Comparison of ENCODE assay signal across 8 mouse cellular contexts in genomic region chr8:104394801-104395702, GRCm38 (mm10). TPM values are rescaled to one million over a fixed set of nuclear protein-coding genes. Genes with fewer than 3 reads are reported as not detected.
DNase-seq lines count a peak whose midpoint lies in the region; ATAC-seq and TF ChIP-seq lines count a peak whose summit lies in the region.

No protein-coding gene starts in this region.

- no peaks in the 10 kb centered on the region for H3K36me3 ChIP-seq in heart, embryonic 10.5 days
- H3K36me3 ChIP-seq in liver, embryonic 14.5 days (replicated peaks; ENCODE audit: control insufficient read depth, insufficient read depth, low read depth), result no peaks in the 10 kb centered on the region

- no peaks in the 10 kb centered on the region for H3K9me3 ChIP-seq in heart, embryonic 10.5 days
- no peaks in the 10 kb centered on the region for H3K9me3 ChIP-seq in liver, embryonic 14.5 days (ENCODE audit: control insufficient read depth, low read length)

- peak overlapping the region; percentile 88 for H3K27ac ChIP-seq in heart, embryonic 10.5 days
- no peak overlapping the region for H3K27ac ChIP-seq in liver, embryonic 14.5 days

- peaks cover 25% of the 10 kb centered on the region for H3K4me1 ChIP-seq in heart, embryonic 10.5 days
- 0 out of 4 replicates have a peak, but pooled peaks cover 0 to 3% of the 10 kb centered on the region in 2 experiments for H3K4me1 ChIP-seq in liver, embryonic 14.5 days (replicated peaks; ENCODE audit: control insufficient read depth in 2 of 2, insufficient read depth in 2 of 2, low read length in 1 of 2)

- no peak for TF ChIP-seq CTCF in liver, embryonic 14.5 days (IDR thresholded peaks at IDR 0.05; ENCODE audit: low read depth)

- peak overlapping the region; percentile 86 for H3K4me2 ChIP-seq in liver, embryonic 14.5 days (ENCODE audit: low read depth)

- no peaks in the 10 kb centered on the region for H3K27me3 ChIP-seq in heart, embryonic 10.5 days (ENCODE audit: insufficient read depth, poor library complexity, severe bottlenecking)
- H3K27me3 ChIP-seq in liver, embryonic 14.5 days (ENCODE audit: control insufficient read depth, insufficient read depth, low read length), result peaks cover 19% of the 10 kb centered on the region

- peak overlapping the region; percentile 33 for H3K9ac ChIP-seq in liver, embryonic 14.5 days (replicated peaks)

- H3K4me3 ChIP-seq in heart, embryonic 10.5 days, result peak overlapping the region; percentile 75
- H3K4me3 ChIP-seq in liver, embryonic 14.5 days (ENCODE audit: insufficient read depth in 1 of 2, low read depth in 2 of 2, low read length in 2 of 2), result peak overlapping the region; percentile 35 to 67

- TF ChIP-seq EP300 in liver, embryonic 14.5 days (IDR thresholded peaks at IDR 0.05; ENCODE audit: low read depth), result no peak

- under 1% methylated on average over 82 of the region's 82 CpGs for WGBS in heart, embryonic 10.5 days
- 1% methylated on average over 76 of the region's 82 CpGs for WGBS in liver, embryonic 14.5 days (ENCODE audit: insufficient replicate concordance)

- ATAC-seq in liver, embryonic 14.5 days (ENCODE audit: insufficient read depth), result peak; percentile 66

- DNase-seq in urinary bladder, adult 2 months (ENCODE audit: low spot score), result peak; percentile 69
- no peak for DNase-seq in urinary bladder, postnatal 10 days (ENCODE audit: low spot score)
- DNase-seq in cerebellum, postnatal 25 days, result peak; percentile 76
- DNase-seq in heart, embryonic 10.5 days (ENCODE audit: low spot score), result no peak
- peak; percentile 52 to 55 for DNase-seq in kidney, adult 8-10 months
- DNase-seq in liver, embryonic 14.5 days (ENCODE audit: low read depth in 3 of 3, low spot score in 3 of 3), result no peak
- DNase-seq in naive thymus-derived CD4-positive, alpha-beta T cell, adult 2 months (ENCODE audit: low read depth), result peak; percentile 61
- peak; percentile 62 for DNase-seq in testis, postnatal 14 days (ENCODE audit: low spot score)

RNA-seq across cellular contexts. Expression of gene Cmtm4, which starts 0.6 kb away (rescaled TPM):
- polyA plus RNA-seq in urinary bladder, adult 2 months (2012; rRNA removed), result 31.4 and 32.1 TPM in 2 replicates
- 1.1 and 1.7 TPM in 2 replicates for polyA plus RNA-seq in heart, embryonic 10.5 days (2016; fragmentation: Nextera tagmentation; extraction: Ambion mirVana)
- 1.7 TPM in 2 replicates for polyA plus RNA-seq in liver, embryonic 14.5 days (2012; rRNA removed)
- 0.44 and 0.54 TPM in 2 replicates for polyA plus RNA-seq in liver, embryonic 14.5 days (2014; fragmentation: Nextera tagmentation; extraction: Ambion mirVana)

RNA-seq across cellular contexts. Expression of gene Dync1li2, which starts 47.8 kb away (rescaled TPM):
- polyA plus RNA-seq in urinary bladder, adult 2 months (2012; rRNA removed), result 79.6 and 85.8 TPM in 2 replicates
- polyA plus RNA-seq in heart, embryonic 10.5 days (2016; fragmentation: Nextera tagmentation; extraction: Ambion mirVana), result 50.8 and 58.6 TPM in 2 replicates
- polyA plus RNA-seq in liver, embryonic 14.5 days (2012; rRNA removed), result 5.8 and 9.4 TPM in 2 replicates
- 8.2 and 9.8 TPM in 2 replicates for polyA plus RNA-seq in liver, embryonic 14.5 days (2014; fragmentation: Nextera tagmentation; extraction: Ambion mirVana)

RNA-seq across cellular contexts. Expression of gene Cmtm3, which starts 55.8 kb away (rescaled TPM):
- polyA plus RNA-seq in urinary bladder, adult 2 months (2012; rRNA removed), result 72.8 and 74.9 TPM in 2 replicates
- polyA plus RNA-seq in heart, embryonic 10.5 days (2016; fragmentation: Nextera tagmentation; extraction: Ambion mirVana), result 86.9 and 103 TPM in 2 replicates
- 14.0 and 14.3 TPM in 2 replicates for polyA plus RNA-seq in liver, embryonic 14.5 days (2012; rRNA removed)
- 14.1 and 14.6 TPM in 2 replicates for polyA plus RNA-seq in liver, embryonic 14.5 days (2014; fragmentation: Nextera tagmentation; extraction: Ambion mirVana)

Comparison
In these comparisons a context has a peak if more than half of its experiments do, and no peak if none do; other contexts are left out.
1. DNase-seq: peak in urinary bladder, adult 2 months (single experiment), cerebellum, postnatal 25 days (2 of 2), kidney, adult 8-10 months (2 of 2), naive thymus-derived CD4-positive, alpha-beta T cell, adult 2 months (single experiment) and testis, postnatal 14 days (single experiment); none in urinary bladder, postnatal 10 days (single experiment), heart, embryonic 10.5 days (single experiment) and liver, embryonic 14.5 days (0 of 3).
2. RNA of gene Cmtm4, which starts 0.6 kb away (polyA plus RNA-seq): 31.4 to 32.1 TPM in urinary bladder, adult 2 months; 0.44 to 1.7 TPM in liver, embryonic 14.5 days and 1.1 to 1.7 TPM in heart, embryonic 10.5 days; every median in the first group is over 10 times any median in the second.